Mouse (Mus musculus) frontal cortex, postnatal 25 days (tissue): ENCODE results near the gene Atxn7l1.
A peak's percentile ranks its signal among the peaks of the same experiment; 100 is the strongest.

Source experiments
- DNase-seq, 2 experiments: peaks; one replicate each; pipeline ENCODE4 v3.0.0; 2022; ENCODE audit warnings: low spot score in 2 of 2

Atxn7l1 gene

DNA sequence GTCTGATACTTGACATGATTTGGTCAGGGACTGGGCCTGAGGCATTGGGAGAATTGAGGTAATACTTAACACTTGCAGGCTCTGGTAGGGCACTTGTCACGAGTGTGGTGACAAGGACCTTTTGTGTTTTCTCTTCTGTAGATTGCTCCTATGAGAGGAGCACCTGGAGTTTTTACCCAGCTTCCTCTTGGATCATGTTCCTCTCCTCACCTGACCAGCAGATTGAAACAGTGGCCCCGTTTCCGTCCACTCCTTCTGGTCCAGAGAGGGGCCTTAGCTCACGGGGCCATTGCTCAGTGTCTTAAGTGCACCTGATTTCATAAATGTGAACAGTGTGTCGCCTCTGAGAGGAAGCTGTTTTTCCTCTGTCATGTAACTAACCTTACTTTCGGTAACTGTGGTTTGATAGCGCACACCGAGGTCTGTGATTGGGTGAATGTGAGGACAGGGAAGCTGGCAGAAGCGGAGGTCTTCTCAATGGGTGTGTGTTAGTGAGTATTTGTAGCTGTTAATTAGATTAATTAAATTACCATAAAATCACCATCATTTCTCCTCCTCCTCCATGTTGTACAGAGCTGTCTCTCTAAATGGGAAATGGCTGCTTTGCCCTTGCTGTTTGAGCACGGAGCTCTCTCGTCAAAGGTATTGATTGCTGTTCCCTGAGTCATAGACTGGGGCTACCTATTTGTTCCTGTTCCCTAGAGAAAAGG lies 35.1 kb downstream of the Atxn7l1 start:
- DNase-seq, result no peak

- no peak for DNase-seq
Observed at GRCm38 (mm10) chr12:33183138-33183627, 35.7 kb downstream of the Atxn7l1 start.

DNA sequence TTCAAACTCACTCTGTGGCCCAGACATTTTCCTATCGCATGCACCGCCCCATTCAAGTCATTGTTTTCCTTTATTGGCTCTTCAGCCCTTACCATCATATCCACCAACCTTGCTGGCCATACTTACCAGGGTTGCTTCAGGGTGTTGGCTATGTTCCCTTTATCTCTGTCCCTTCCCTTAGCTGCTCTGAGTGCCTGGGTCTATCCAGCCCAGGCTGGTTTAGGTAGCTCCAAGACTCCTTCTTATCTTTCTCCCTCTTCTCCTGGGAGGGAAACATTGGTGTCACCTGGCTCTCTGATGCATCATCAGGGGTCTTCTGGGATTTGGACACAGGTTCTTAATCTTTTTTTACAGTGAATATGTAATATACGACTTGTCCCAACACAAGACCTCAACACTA lies 36.6 kb downstream of the Atxn7l1 start:
- DNase-seq, result no peak

DNA sequence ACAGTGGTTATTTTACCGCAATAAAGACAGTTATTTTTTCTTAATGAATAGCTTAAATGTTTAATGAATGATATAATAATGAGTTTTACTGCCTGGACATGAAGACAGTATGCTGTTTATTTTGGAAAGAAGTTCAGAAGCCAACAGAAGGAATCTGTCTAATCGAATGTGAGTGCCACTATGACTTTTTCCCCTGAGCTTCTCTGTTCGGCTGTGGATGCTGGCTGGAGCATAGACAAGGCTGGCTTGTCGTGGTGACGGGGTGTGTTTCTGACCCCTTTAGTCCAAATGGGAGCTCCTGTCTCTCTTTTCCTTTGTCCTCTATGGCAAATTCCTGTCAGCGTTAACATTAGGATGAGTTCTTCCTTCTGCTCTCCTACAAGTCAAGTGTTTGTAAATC lies 37.6 kb downstream of the Atxn7l1 start:
- no peak for DNase-seq

DNA sequence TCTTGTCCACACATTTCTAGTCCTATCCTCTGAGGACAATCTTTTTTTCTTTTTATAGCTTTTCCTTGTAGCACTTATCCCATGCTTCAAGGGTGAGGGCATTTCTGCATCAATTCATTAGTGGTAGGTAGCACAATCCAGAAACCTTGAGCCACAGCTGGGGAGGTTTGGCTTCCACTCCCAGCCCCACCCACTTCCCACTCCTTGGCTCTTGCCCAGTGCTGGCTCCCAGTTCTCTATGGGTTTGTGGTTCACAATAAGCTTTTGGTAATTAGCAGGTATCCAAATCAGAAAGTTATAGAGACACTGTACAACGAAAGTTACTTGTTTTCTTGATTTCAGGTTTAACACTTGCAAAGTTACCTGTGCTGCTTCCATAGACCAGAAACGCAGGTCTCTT lies 38.8 kb downstream of the Atxn7l1 start:
- no peak for DNase-seq

- DNase-seq, result no peak
Observed at GRCm38 (mm10) chr12:33190133-33190532, 42.6 kb downstream of the Atxn7l1 start.

- DNase-seq, result no peak
Observed at GRCm38 (mm10) chr12:33190633-33191032, 43.1 kb downstream of the Atxn7l1 start.

DNA sequence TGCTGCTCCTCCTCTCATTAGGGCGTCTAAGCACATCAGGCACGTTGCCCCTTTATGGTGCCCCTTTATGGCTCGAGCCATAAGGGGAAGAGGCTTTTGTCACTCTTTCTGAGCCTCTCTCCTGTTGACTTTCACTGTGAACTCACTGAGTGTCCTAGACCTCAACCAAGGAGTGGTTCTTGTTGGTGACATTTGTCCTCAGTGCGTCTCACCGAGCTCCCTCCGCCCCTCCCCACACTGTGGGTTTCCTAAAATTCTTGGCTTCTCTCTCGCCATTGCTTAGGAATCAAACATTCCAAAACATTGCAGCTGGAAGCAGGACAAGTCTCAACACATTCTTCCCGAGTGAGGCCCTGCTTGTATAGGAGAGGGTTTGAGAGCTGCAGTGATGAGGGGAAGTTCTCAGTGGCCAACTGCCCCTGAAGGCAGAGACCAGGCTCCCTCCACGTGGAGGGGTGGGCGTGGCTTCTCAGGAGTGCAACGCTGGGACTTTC lies 46.0 kb downstream of the Atxn7l1 start:
- no peak for DNase-seq

DNA sequence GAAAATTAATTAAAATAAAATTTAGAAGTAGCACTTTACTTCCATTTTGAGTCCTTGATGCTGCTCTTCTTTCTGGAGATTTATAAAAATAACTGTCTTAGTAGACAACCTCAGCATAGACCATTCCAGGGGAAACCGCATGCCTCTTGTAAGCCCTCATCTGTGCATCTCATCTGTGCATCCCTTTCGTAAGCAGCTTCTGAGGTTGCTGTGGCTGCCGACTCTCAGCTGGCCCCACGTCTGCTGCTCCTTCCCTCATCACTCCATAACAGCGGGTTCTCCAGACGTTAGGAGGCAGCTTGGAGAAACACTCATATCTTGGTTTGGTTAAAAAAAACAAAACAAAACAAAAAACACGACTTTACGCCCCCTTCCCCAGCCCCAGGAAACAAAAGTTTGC lies 47.7 kb downstream of the Atxn7l1 start:
- DNase-seq, result no peak

DNA sequence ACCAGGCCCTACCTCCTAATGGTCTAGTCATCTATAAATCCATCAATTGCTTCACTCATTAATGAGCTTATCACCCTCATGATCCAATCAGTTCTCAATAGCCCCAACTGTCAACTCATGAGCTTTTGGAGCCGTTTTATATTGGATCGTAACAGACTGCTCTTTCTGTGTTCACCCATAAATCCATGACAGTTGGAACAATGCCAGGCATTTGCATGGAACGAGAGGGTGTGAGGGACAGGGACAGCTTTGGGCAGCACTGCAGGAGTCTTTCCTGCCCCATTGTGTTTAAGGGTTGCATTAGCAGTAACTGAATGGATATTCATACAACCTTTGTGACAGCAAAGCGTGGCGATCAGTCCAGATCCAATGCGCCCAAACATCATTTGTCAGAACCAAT lies 49.8 kb downstream of the Atxn7l1 start:
- no peak for DNase-seq

DNA sequence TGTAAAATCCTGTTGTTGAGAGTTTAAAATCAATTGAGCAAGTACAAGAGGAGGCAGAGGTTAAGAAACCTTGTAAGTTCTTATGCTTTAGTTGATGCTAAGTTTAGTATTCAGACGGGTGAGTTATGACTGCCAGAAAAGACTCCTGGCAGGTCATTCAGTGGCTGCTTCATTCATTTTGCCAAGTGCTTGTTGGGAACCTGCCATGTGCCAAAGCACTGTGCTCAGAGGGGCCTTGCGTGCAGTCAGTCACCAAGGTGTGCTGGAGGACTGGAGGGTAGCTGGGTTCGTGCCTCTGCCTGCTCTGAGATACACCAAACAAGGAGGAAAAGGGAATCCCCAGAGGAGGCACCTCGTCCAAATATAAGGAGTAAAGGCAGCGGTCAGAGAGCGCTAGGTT lies 50.3 kb downstream of the Atxn7l1 start:
- no peak for DNase-seq

- DNase-seq, result no peak
Observed at GRCm38 (mm10) chr12:33201068-33201467, 53.6 kb downstream of the Atxn7l1 start.

GRCm38 (mm10) chr12:33201491-33202210 lies 54.2 kb downstream of the Atxn7l1 start:
- DNase-seq, result no peak

- no peak for DNase-seq
Observed at GRCm38 (mm10) chr12:33205255-33205654, 57.8 kb downstream of the Atxn7l1 start.

- DNase-seq, result no peak
Observed at GRCm38 (mm10) chr12:33206300-33206699, 58.8 kb downstream of the Atxn7l1 start.

DNA sequence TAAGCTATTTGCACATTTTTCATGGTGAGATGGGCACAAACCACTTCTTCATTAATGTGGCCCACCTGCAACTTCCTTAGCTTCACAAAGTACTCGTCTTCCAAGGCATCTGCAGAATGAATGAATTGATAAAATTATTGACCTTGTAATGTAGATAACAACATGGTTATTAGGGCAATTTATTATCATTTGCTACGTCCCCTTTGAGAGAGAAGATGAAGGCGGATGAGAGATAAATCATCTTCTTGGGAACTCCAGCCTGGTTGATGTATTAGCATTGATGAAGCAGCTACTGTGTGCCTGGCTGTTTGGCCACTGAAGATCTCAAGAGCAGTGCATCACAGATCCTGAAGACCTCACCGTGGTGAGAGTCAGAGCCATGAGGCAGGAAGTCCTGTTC lies 63.4 kb downstream of the Atxn7l1 start:
- no peak for DNase-seq

GRCm38 (mm10) chr12:33218215-33218859 lies 70.8 kb downstream of the Atxn7l1 start:
- DNase-seq, result no peak

GRCm38 (mm10) chr12:33219436-33219835 lies 71.9 kb downstream of the Atxn7l1 start:
- DNase-seq, result no peak

DNA sequence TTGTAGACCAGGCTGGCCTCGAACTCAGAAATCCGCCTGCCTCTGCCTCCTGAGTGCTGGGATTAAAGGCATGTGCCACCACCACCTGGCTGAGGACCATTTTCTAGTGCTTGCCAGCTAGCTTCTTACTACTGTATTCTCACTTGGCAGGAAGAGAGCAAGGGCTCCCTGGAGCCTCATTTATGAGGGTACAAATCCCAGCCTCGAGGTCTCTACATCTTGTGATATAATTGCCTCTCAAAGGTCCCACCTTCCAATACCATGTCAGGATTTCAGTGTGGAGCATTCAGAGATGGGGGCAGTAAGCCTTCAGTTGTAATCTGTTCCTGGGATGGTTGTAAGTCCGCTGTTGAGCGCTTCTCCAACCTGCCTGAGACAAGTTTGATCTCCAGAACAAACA lies 72.6 kb downstream of the Atxn7l1 start:
- DNase-seq, result no peak

- peak; percentile 40 to 45 for DNase-seq
Observed at GRCm38 (mm10) chr12:33220509-33221051, 73.1 kb downstream of the Atxn7l1 start.

DNA sequence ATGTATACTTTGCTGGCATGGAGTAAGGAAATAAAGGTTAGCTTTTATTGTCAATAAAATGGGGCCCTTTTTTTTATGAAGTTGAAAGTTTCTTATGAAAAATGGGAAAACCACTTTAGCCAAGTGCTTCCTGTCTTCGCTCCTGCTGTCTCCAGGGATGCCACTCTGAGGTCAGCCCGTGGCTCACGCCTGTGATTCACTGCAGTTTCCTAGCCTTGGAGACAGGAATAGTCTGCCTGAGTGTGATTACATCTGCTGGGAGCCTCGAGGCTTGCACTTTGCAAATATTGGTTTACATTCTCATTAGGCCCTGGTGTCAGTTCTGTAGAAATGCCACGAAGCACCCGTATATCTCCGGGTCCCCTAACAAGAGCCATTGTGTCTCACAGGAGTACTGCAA lies 74.7 kb downstream of the Atxn7l1 start:
- no peak for DNase-seq

- DNase-seq, result peak in 1 of 2 experiments; percentile 37
Observed at GRCm38 (mm10) chr12:33225117-33225541, 77.6 kb downstream of the Atxn7l1 start.
